Mouse (Mus musculus) A20 (cell line): ENCODE results near the gene Dpf3.

Experiments used
- DNase-seq: peaks from one replicate; pipeline ENCODE4 v3.0.0-alpha.2; 2011; ENCODE audit warnings: low read depth, low spot score

Gene Dpf3

GRCm38 (mm10) chr12:83295031-83295430 lies 192.5 kb downstream of the Dpf3 start:
- no peak for DNase-seq

- DNase-seq, result no peak
Measured at GRCm38 (mm10) chr12:83291915-83292314, 195.6 kb downstream of the Dpf3 start.

GRCm38 (mm10) chr12:83286496-83287492 lies 200.7 kb downstream of the Dpf3 start:
- no peak for DNase-seq

GRCm38 (mm10) chr12:83283591-83284320 lies 203.8 kb downstream of the Dpf3 start:
- no peak for DNase-seq

- no peak for DNase-seq
Measured at GRCm38 (mm10) chr12:83277537-83278441, 209.7 kb downstream of the Dpf3 start.

GRCm38 (mm10) chr12:83271215-83271614 lies 216.3 kb downstream of the Dpf3 start:
- no peak for DNase-seq

- no peak for DNase-seq
Measured at GRCm38 (mm10) chr12:83268504-83268922, 219.0 kb downstream of the Dpf3 start.

- DNase-seq, result no peak
Measured at GRCm38 (mm10) chr12:83260540-83260939, 227.0 kb downstream of the Dpf3 start.

- no peak for DNase-seq
Measured at GRCm38 (mm10) chr12:83254399-83254798, 233.1 kb downstream of the Dpf3 start.

GRCm38 (mm10) chr12:83249066-83249465 lies 238.4 kb downstream of the Dpf3 start:
- no peak for DNase-seq

- DNase-seq, result no peak
Measured at GRCm38 (mm10) chr12:83248636-83249035, 238.9 kb downstream of the Dpf3 start.

- no peak for DNase-seq
Measured at GRCm38 (mm10) chr12:83247669-83248068, 239.8 kb downstream of the Dpf3 start.

GRCm38 (mm10) chr12:83241022-83241421 lies 246.5 kb downstream of the Dpf3 start:
- DNase-seq, result no peak

- DNase-seq, result no peak
Measured at GRCm38 (mm10) chr12:83240571-83240970, 246.9 kb downstream of the Dpf3 start.

- no peak for DNase-seq
Measured at GRCm38 (mm10) chr12:83235781-83236180, 251.7 kb downstream of the Dpf3 start.

GRCm38 (mm10) chr12:83234981-83235380 lies 252.5 kb downstream of the Dpf3 start:
- DNase-seq, result no peak

GRCm38 (mm10) chr12:83233651-83234050 lies 253.9 kb downstream of the Dpf3 start:
- DNase-seq, result no peak

GRCm38 (mm10) chr12:83232916-83233315 lies 254.6 kb downstream of the Dpf3 start:
- no peak for DNase-seq

GRCm38 (mm10) chr12:83231258-83231657 lies 256.3 kb downstream of the Dpf3 start:
- peak; percentile 18 for DNase-seq

GRCm38 (mm10) chr12:83229683-83230082 lies 257.8 kb downstream of the Dpf3 start:
- DNase-seq, result no peak

GRCm38 (mm10) chr12:83227014-83227413 lies 260.5 kb downstream of the Dpf3 start:
- no peak for DNase-seq
